Mouse (Mus musculus): Measurements from ENCODE around the gene Wrb. TPM values are rescaled to one million over a fixed set of nuclear protein-coding genes. Genes with fewer than 3 reads are reported as not detected.
"Not testable (repeated sequence)": the region's sequence is repeated elsewhere in the genome, so short reads cannot be mapped to it uniquely, and the experiment has no call there.

The Wrb gene
- 67.1 and 68.6 TPM in 2 replicates for polyA plus RNA-seq (2015; fragmentation: Nextera tagmentation; extraction: Ambion mirVana)

GRCm38 (mm10) chr16:96145110-96145800 is at the start of gene Wrb:
Gene Wrb (plus strand): TSS chr16:96145407.
- under 1% methylated on average over 68 of the region's 68 CpGs for WGBS

GRCm38 (mm10) chr16:96095966-96096365 is 49.2 kb upstream of the Wrb start:
- H3K4me3 ChIP-seq (replicated peaks) = no peak overlapping the region
- no peak overlapping the region for H3K9ac ChIP-seq
- no peak for ATAC-seq (replicated peaks; ENCODE audit: low FRiP score)
- no peaks in the 10 kb centered on the region for H3K9me3 ChIP-seq (replicated peaks)
- WGBS = 81% methylated on average over 5 of the region's 5 CpGs
- no peaks in the 10 kb centered on the region for H3K4me1 ChIP-seq
- no peak overlapping the region for H3K27ac ChIP-seq
- H3K36me3 ChIP-seq = no peaks in the 10 kb centered on the region
- H3K27me3 ChIP-seq = no peaks in the 10 kb centered on the region
- H3K4me2 ChIP-seq = no peak overlapping the region

More at GRCm38 (mm10) chr16:96145110-96145800, at the start of gene Wrb:
- H3K4me1 ChIP-seq = peaks cover 23% of the 10 kb centered on the region
- H3K36me3 ChIP-seq = no peaks in the 10 kb centered on the region
- no peaks in the 10 kb centered on the region for H3K9me3 ChIP-seq (replicated peaks)
- ATAC-seq (replicated peaks; ENCODE audit: low FRiP score) = peak; percentile 97
- H3K27ac ChIP-seq = peak within 1 kb of the TSS; percentile 71
- H3K9ac ChIP-seq = peak within 1 kb of the TSS; percentile 69
- peak within 1 kb of the TSS; percentile 83 for H3K4me3 ChIP-seq (replicated peaks)
- no peaks in the 10 kb centered on the region for H3K27me3 ChIP-seq
- H3K4me2 ChIP-seq = peak within 1 kb of the TSS; percentile 78

- not testable (repeated sequence) for ATAC-seq (replicated peaks; ENCODE audit: low FRiP score); H3K9me3 ChIP-seq (replicated peaks); H3K9ac ChIP-seq; H3K4me3 ChIP-seq (replicated peaks); H3K27ac ChIP-seq; H3K4me2 ChIP-seq; H3K4me1 ChIP-seq; H3K27me3 ChIP-seq; H3K36me3 ChIP-seq
Measured at GRCm38 (mm10) chr16:96097811-96098210, 47.4 kb upstream of the Wrb start.

- H3K36me3 ChIP-seq = no peaks in the 10 kb centered on the region
- no peak overlapping the region for H3K9ac ChIP-seq
- H3K27ac ChIP-seq = no peak overlapping the region
- no peaks in the 10 kb centered on the region for H3K27me3 ChIP-seq
- H3K4me3 ChIP-seq (replicated peaks) = no peak overlapping the region
- no peaks in the 10 kb centered on the region for H3K9me3 ChIP-seq (replicated peaks)
- H3K4me1 ChIP-seq = no peaks in the 10 kb centered on the region
- 54% methylated on average over 2 of the region's 2 CpGs for WGBS
- ATAC-seq (replicated peaks; ENCODE audit: low FRiP score) = no peak
- H3K4me2 ChIP-seq = no peak overlapping the region
Measured at GRCm38 (mm10) chr16:96103036-96103435, 42.2 kb upstream of the Wrb start.

- Histone ChIP-seq H3K9ac (no peak overlapping the region), H3K4me3 (replicated peaks) (no peak overlapping the region), H3K4me1 (no peaks in the 10 kb centered on the region), H3K9me3 (replicated peaks) (no peaks in the 10 kb centered on the region), H3K27ac (no peak overlapping the region), H3K36me3 (no peaks in the 10 kb centered on the region), H3K27me3 (no peaks in the 10 kb centered on the region), H3K4me2 (no peak overlapping the region)
- WGBS = 52% methylated on average over 4 of the region's 4 CpGs
- no peak for ATAC-seq (replicated peaks; ENCODE audit: low FRiP score)
Measured at GRCm38 (mm10) chr16:96109673-96110072, 35.5 kb upstream of the Wrb start.

GRCm38 (mm10) chr16:96110655-96111345 is 34.4 kb upstream of the Wrb start:
- Histone ChIP-seq H3K4me1 (no peaks in the 10 kb centered on the region), H3K4me2 (no peak overlapping the region), H3K9ac (no peak overlapping the region), H3K9me3 (replicated peaks) (no peaks in the 10 kb centered on the region), H3K36me3 (no peaks in the 10 kb centered on the region), H3K4me3 (replicated peaks) (no peak overlapping the region), H3K27me3 (no peaks in the 10 kb centered on the region), H3K27ac (no peak overlapping the region)
- ATAC-seq (replicated peaks; ENCODE audit: low FRiP score) = no peak
- WGBS = 84% methylated on average over 5 of the region's 5 CpGs

- Histone ChIP-seq H3K36me3 (no peaks in the 10 kb centered on the region), H3K27me3 (no peaks in the 10 kb centered on the region), H3K4me2 (no peak overlapping the region), H3K27ac (no peak overlapping the region), H3K4me3 (replicated peaks) (no peak overlapping the region), H3K4me1 (no peaks in the 10 kb centered on the region), H3K9ac (no peak overlapping the region), H3K9me3 (replicated peaks) (no peaks in the 10 kb centered on the region)
- 53% methylated on average over 2 of the region's 2 CpGs for WGBS
- ATAC-seq (replicated peaks; ENCODE audit: low FRiP score) = no peak
Measured at GRCm38 (mm10) chr16:96112769-96113168, 32.4 kb upstream of the Wrb start.

GRCm38 (mm10) chr16:96114729-96115128 is 30.5 kb upstream of the Wrb start:
- H3K27me3 ChIP-seq = no peaks in the 10 kb centered on the region
- no peak overlapping the region for H3K4me2 ChIP-seq
- no peaks in the 10 kb centered on the region for H3K36me3 ChIP-seq
- H3K9ac ChIP-seq = no peak overlapping the region
- H3K4me3 ChIP-seq (replicated peaks) = no peak overlapping the region
- WGBS = 51% methylated on average over 4 of the region's 4 CpGs
- ATAC-seq (replicated peaks; ENCODE audit: low FRiP score) = no peak
- H3K27ac ChIP-seq = no peak overlapping the region
- no peaks in the 10 kb centered on the region for H3K9me3 ChIP-seq (replicated peaks)
- no peaks in the 10 kb centered on the region for H3K4me1 ChIP-seq

GRCm38 (mm10) chr16:96120022-96120623 is 25.1 kb upstream of the Wrb start:
- Histone ChIP-seq H3K36me3 (peaks cover 44% of the 10 kb centered on the region), H3K4me1 (peaks cover 6% of the 10 kb centered on the region), H3K4me2 (no peak overlapping the region), H3K27ac (no peak overlapping the region), H3K9ac (no peak overlapping the region), H3K27me3 (no peaks in the 10 kb centered on the region), H3K4me3 (replicated peaks) (no peak overlapping the region), H3K9me3 (replicated peaks) (no peaks in the 10 kb centered on the region)
- 66% methylated on average over 4 of the region's 4 CpGs for WGBS
- no peak for ATAC-seq (replicated peaks; ENCODE audit: low FRiP score)

GRCm38 (mm10) chr16:96126684-96127171 is 18.5 kb upstream of the Wrb start:
- Histone ChIP-seq H3K4me3 (replicated peaks) (peak overlapping the region; percentile 72), H3K9ac (peak overlapping the region; percentile 89), H3K4me2 (peak overlapping the region; percentile 73), H3K4me1 (peaks cover 27% of the 10 kb centered on the region), H3K27ac (peak overlapping the region; percentile 97), H3K36me3 (peaks cover 48% of the 10 kb centered on the region), H3K9me3 (replicated peaks) (no peaks in the 10 kb centered on the region), H3K27me3 (no peaks in the 10 kb centered on the region)
- WGBS = 2% methylated on average over 19 of the region's 19 CpGs
- ATAC-seq (replicated peaks; ENCODE audit: low FRiP score) = no peak

GRCm38 (mm10) chr16:96127288-96127656 is 17.9 kb upstream of the Wrb start:
- Histone ChIP-seq H3K27me3 (no peaks in the 10 kb centered on the region), H3K4me2 (peak overlapping the region; percentile 73), H3K9ac (peak overlapping the region; percentile 89), H3K9me3 (replicated peaks) (no peaks in the 10 kb centered on the region), H3K36me3 (peaks cover 44% of the 10 kb centered on the region), H3K4me1 (peaks cover 27% of the 10 kb centered on the region), H3K27ac (peak overlapping the region; percentile 97), H3K4me3 (replicated peaks) (peak overlapping the region; percentile 72)
- WGBS = under 1% methylated on average over 42 of the region's 52 CpGs
- peak; percentile 75 for ATAC-seq (replicated peaks; ENCODE audit: low FRiP score)

- H3K27me3 ChIP-seq = no peaks in the 10 kb centered on the region
- ATAC-seq (replicated peaks; ENCODE audit: low FRiP score) = peak; percentile 98
- H3K9ac ChIP-seq = peak within 1 kb of the TSS; percentile 89
- peak within 1 kb of the TSS; percentile 97 for H3K27ac ChIP-seq
- no peaks in the 10 kb centered on the region for H3K9me3 ChIP-seq (replicated peaks)
- H3K4me3 ChIP-seq (replicated peaks) = peak within 1 kb of the TSS; percentile 72
- WGBS = under 1% methylated on average over 69 of the region's 72 CpGs
- peaks cover 27% of the 10 kb centered on the region for H3K4me1 ChIP-seq
- peaks cover 38% of the 10 kb centered on the region for H3K36me3 ChIP-seq
- peak within 1 kb of the TSS; percentile 73 for H3K4me2 ChIP-seq
Measured at GRCm38 (mm10) chr16:96127657-96128344, 17.4 kb upstream of the Wrb start, which contains the start of gene Hmgn1. Gene Hmgn1 (minus strand): TSS chr16:96127729.

All from kidney, embryonic 15.5 days (tissue).